Mouse (Mus musculus): ENCODE data around the gene Afdn.
"Not testable (repeated sequence)": the region's sequence is repeated elsewhere in the genome, so short reads cannot be mapped to it uniquely, and the experiment has no call there.

The Afdn gene

DNA sequence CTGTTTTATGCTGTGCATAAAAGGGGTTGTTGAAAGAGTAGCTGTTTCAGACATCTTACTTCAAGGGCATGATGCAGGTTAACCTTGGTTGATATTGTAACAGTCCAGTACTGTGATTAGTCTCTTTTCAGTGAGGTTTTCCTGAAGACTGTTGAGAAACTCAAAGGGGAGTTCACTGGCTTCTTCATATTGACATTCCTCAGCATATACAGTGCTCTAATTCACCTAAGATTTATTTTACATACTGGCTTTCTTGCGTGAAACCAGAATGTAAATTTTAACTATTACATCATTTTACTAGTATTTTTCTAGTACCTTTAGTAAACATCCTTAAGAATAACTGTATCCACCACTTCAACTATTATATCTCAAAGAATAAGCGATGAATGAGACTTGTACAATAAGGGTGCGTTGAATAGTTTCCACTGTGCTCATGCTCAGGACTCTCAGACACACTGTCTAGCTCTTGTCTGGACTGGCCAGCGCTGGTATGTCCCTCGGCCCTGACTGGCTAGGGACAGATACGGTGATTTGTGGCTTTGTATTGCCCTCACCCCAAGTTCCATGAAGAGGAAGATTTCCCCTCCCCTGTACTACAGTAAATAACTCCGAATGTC, 129.6 kb downstream of the Afdn start:
- DNase-seq = no peak

DNA sequence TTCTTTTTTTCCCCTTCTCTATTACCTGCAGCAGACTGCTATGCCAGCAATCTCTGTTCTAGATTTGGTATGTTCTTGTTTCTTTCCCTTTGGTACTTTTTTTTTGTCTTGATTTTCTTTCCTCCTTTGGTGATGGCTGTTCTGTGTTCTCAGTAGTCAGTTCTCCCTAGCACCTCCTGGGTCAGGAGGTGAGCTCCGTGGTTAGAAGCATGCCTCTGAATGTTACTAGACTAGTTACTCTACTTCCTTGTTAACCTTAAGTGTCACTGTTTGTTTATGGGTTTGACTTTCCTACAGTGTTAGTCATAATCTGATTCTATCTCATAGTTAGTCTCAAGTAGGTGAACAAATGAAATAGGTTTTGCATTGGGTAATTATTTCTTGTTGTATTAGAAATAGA, 130.6 kb downstream of the Afdn start:
- DNase-seq = no peak

DNA sequence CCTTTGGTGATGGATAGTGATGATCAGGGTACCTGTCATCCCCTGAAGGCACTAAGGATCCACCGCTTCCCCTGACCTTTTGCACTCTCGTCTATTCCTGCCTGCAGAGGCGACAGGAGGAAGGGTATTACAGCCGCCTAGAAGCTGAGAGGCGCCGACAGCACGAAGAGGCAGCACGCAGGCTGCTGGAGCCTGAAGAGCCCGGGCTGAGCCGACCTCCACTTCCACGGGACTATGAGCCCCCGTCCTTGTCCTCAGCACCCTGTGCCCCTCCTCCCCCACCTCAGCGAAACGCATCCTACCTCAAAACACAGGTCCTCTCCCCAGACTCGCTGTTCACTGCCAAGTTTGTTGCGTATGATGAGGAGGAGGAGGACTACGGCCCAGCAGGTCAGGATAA, 138.5 kb downstream of the Afdn start:
- no peak for DNase-seq

GRCm38 (mm10) chr17:13899241-13899640, 138.9 kb downstream of the Afdn start:
- no peak for DNase-seq

GRCm38 (mm10) chr17:13903793-13904192, 143.5 kb downstream of the Afdn start:
- DNase-seq = no peak

DNA sequence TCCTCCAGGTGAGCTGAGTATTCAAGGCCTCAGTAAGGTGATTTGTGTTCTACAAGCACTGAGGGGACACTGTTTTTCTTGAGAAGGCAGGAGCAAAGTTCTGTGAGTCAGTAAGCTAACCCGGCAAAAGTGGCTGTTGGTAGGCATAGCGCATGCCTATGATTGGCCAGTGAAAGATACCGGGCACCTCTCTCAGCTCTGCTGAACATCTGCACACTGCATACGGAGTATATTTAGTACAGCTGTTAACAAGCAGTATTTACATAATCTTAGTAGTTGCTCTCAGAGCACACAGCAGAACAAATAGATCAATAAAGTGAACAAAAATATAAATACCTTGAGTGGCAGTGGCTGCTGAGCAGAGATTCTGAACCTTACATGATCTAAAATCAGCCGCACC, 146.7 kb downstream of the Afdn start:
- no peak for DNase-seq

- no peak for DNase-seq
Observed at GRCm38 (mm10) chr17:13907681-13908080, 147.3 kb downstream of the Afdn start.

GRCm38 (mm10) chr17:13913951-13914350, 153.6 kb downstream of the Afdn start:
- DNase-seq = no peak

DNA sequence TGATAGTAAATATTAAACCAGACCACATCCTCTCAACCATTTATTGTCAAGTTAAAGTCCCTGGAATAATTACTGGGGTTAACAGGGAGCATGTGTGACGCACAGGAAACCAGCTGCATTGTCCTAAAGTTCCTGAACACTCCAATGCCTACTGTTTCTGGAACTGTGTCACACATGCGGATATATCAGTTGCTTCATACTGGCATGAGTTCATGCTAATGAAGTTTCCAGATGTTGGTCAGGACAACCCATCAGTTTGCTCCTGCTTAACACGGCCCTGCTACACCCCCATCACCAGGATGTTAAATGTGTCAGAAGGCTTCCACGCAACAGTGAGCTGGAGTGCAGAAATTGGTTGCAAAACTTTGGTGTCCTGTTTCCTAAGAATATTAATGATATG, 154.2 kb downstream of the Afdn start:
- DNase-seq = no peak

GRCm38 (mm10) chr17:13920771-13921170, 160.4 kb downstream of the Afdn start:
- no peak for DNase-seq

DNA sequence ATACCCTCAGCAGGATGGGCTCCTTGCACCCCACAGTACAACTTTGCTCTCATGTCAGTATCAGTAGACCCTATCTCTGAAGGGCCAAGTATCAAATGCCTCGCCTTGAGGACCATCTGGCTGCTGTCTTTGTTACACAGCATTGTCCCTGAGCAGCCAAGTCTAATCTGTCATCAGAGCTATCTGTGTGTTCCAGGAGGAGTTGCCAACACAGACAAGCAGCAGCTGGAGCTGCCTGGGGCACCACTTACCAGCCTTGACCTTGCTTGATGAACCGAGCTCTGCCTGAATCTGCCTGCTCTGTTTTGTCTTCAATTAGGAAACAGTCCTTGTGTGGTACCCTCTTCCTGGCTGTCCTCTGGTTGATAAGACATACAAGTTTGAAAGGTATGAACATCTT, 163.1 kb downstream of the Afdn start:
- DNase-seq = no peak

GRCm38 (mm10) chr17:13924588-13924987, 164.2 kb downstream of the Afdn start:
- no peak for DNase-seq

- DNase-seq = no peak
Observed at GRCm38 (mm10) chr17:13925931-13926330, 165.6 kb downstream of the Afdn start.

DNA sequence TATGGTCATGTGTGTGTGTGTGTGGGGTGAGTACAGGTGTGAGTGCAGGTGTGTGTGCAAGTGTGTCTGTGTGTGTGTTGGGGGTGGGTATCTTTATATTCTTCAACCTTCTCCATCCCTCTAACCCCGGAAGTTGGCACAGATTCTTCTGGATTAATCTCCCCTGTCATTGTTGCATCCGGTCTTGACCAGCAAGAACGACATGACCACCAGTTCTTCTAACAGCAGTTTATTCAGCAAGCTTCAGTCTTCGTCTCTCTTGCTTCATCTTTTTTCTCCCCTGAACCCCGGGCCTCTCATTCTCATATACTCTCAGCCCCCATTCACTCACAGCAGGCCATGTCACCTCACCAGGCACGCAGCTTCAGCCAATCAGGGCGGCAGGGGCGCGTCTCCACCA, 170.1 kb downstream of the Afdn start:
- DNase-seq = no peak

DNA sequence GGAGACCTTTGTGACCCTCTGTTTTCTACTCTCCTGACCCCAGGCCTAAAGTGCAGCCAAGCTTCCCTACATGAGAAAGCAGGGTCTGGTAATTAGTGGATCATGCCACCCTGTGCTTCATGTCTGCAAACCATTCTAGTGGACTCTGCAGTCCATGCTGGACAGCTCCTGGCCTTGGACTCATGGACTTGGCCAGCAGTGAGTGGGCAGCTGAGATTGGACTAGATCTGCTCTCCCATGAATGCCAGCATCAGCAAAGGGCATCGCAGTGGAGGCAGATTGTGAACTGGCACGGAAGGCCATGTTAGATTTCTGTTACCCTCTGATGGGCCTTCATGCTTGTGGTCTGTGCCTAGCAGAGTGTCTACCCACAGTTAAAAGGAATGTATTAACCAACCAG, 175.0 kb downstream of the Afdn start:
- not testable (repeated sequence) for DNase-seq

DNA sequence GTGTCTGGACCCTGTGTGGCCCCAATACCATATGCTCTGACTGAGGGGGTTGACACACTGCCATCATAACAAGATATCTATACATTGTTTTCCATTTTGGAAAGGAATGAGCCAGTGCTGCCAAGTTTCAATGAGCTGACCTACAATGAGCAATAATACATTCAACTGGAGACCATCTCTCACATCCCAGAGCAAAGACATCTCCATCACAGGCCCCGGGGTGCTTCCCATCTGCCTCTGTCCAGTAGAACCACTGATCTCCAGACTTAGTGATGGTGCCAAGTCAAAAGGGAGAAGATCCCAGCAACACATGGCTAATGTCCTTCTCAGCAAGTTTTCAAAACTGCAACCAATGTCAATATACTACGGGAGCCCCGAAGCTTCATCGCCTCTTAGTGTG, 177.4 kb downstream of the Afdn start:
- no peak for DNase-seq

DNA sequence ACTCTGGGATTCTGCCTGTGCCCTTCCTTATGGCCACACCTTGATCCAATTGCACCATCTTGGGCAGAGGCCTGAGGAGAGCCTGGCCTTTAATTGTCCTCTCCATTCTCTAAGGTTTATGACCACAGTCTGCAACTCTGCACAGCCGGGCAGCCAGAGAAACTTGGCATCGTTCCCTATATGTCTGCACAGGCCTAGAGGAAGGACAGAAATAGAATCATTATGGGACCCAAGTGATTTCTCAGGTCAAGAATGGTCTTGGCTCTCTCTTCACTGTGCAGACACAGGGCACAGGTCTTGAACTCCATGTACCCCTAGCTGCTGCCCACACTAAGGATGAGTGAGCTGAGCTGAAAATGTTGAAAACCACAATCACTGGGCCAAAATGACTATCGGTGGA, 178.3 kb downstream of the Afdn start:
- DNase-seq = no peak

DNA sequence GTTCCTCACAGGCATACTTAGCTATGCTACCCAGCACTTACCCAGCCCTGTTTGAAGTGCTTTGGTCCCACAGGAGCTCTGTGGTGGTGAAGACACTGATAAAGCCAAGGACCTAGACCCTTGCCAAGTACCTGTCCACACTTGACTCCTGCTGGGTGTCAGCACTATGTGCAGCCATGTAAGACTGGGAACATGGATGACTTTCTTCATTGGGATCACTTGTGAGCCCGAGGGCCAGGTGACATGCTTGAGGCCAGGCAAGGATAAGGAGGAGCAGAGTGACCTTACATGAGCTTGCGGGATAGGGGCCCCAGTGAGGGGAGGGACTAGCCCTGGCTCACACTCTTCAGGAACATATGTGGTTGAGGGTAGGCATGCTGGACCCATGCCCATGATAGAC, 178.9 kb downstream of the Afdn start:
- DNase-seq = not testable (repeated sequence)

DNA sequence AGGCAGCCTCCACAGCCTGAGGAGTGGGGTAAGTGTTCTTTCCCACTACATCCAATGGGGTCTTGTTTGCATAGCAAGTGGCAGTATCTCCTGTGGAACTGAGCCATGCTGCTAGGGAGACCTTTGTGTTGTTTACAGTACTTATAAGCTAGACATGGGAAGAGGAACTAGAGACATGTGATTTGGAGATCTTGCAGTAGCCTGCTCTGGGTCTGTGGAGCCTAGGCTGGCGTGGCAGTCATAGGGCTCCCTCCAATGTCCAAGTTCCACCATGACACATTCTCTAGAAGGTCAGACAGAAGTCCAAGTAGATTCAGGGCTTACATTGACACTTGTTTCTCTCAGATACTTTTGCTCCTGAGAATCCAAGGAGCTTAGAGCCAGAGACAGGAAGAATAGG, 180.1 kb downstream of the Afdn start:
- DNase-seq = no peak

- DNase-seq = not testable (repeated sequence)
Observed at GRCm38 (mm10) chr17:13948073-13948472, 187.7 kb downstream of the Afdn start, which contains the start of gene Gm7168. Gene Gm7168, plus strand, starts transcription at chr17:13948373.

DNA sequence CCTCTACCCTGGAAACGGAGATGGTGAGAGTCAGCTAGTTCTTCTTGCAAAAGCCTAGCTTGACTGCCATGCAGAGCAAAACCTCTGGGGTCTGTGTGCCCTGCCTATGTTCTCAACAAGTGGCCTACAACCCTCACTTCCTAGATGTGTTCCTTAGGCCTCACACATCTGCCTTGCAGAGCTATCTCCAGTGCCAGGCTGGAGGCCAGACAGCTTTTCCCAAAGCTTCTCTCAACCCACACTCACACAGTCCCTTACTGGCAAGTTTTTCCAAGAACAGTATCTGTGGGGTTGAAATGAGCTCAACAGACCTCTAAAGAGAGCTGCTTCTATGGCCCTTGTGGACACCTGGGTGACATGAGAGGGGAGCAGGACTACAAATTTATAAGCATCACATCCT, 191.2 kb downstream of the Afdn start:
- not testable (repeated sequence) for DNase-seq

Measured in thymus, postnatal 25 days (tissue).